ENCODE assay signal across 8 mouse cellular contexts in the genomic region with DNA sequence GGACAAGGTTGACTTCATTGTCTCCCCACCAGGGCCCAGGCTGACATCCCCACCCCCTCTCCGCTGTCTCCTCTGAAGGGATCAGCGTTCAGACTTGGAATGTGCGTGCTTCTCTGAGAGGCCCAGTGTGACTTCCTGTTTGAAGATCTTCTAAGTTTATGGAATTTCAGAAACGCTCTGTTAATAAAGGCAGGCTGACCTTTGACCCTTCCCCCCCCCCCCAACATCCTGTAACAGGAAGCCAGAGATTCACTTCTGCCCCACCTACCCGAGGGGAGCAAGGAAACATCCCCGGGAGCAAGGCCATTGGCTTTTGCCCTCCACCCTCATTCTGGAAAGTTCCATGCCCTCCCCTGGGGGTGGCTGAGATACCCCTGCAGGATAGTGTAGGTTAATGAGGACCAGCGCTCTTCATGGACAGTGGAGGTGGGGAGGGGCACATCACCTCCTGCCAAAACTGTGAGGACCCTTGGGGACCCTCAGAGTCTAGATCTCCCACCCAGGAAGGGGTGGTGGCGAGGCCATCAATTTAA. TPM values are rescaled to one million over a fixed set of nuclear protein-coding genes. Genes with fewer than 3 reads are reported as not detected.
DNase-seq lines count a peak whose midpoint lies in the region; ATAC-seq lines count a peak whose summit lies in the region.

No protein-coding gene starts in this region.

- H3K36me3 ChIP-seq in embryonic facial prominence, embryonic 12.5 days = no peaks in the 10 kb centered on the region
- H3K36me3 ChIP-seq in hindbrain, embryonic 16.5 days (ENCODE audit: control insufficient read depth, insufficient read depth, low read length) = no peaks in the 10 kb centered on the region
- H3K36me3 ChIP-seq in liver, embryonic 16.5 days (ENCODE audit: control insufficient read depth, insufficient read depth) = no peaks in the 10 kb centered on the region

- peaks cover 24% of the 10 kb centered on the region for H3K4me1 ChIP-seq in embryonic facial prominence, embryonic 12.5 days
- H3K4me1 ChIP-seq in hindbrain, embryonic 16.5 days (ENCODE audit: control insufficient read depth, insufficient read depth, low read depth, low read length) = peaks cover 18% of the 10 kb centered on the region
- H3K4me1 ChIP-seq in liver, embryonic 16.5 days (ENCODE audit: control insufficient read depth, low read depth, low read length) = no peaks in the 10 kb centered on the region

- no peaks in the 10 kb centered on the region for H3K27me3 ChIP-seq in embryonic facial prominence, embryonic 12.5 days
- H3K27me3 ChIP-seq in hindbrain, embryonic 16.5 days (replicated peaks; ENCODE audit: control insufficient read depth, insufficient read depth, low read length) = no peaks in the 10 kb centered on the region; the same call in none of the 2 replicates
- no peaks in the 10 kb centered on the region for H3K27me3 ChIP-seq in liver, embryonic 16.5 days (ENCODE audit: control insufficient read depth, insufficient read depth, low read depth, low read length)

- H3K4me2 ChIP-seq in embryonic facial prominence, embryonic 12.5 days (replicated peaks) = no peak overlapping the region
- peak overlapping the region; percentile 34 for H3K4me2 ChIP-seq in hindbrain, embryonic 16.5 days (ENCODE audit: low read length)
- no peak overlapping the region for H3K4me2 ChIP-seq in liver, embryonic 16.5 days (ENCODE audit: low read depth, low read length)

- no peaks in the 10 kb centered on the region for H3K9me3 ChIP-seq in embryonic facial prominence, embryonic 12.5 days
- H3K9me3 ChIP-seq in hindbrain, embryonic 16.5 days (ENCODE audit: control insufficient read depth, low read length) = no peaks in the 10 kb centered on the region
- H3K9me3 ChIP-seq in liver, embryonic 16.5 days (replicated peaks; ENCODE audit: control insufficient read depth, low read length) = no peaks in the 10 kb centered on the region

- WGBS in embryonic facial prominence, embryonic 12.5 days = 34% methylated on average over 8 of the region's 8 CpGs
- WGBS in hindbrain, embryonic 16.5 days = 46% methylated on average over 8 of the region's 8 CpGs
- WGBS in liver, embryonic 16.5 days (ENCODE audit: insufficient replicate concordance) = 43% methylated on average over 8 of the region's 8 CpGs

- ATAC-seq in embryonic facial prominence, embryonic 12.5 days (ENCODE audit: insufficient number of reproducible peaks, insufficient read depth, low FRiP score, low TSS enrichment) = no peak
- ATAC-seq in hindbrain, embryonic 16.5 days = peak; percentile 31
- ATAC-seq in liver, embryonic 16.5 days (ENCODE audit: low read depth) = 0 out of 2 replicates have a peak, but pooled peaks have one; percentile 19
- ATAC-seq in megakaryocyte-erythroid progenitor cell, adult 5-6 weeks (replicated peaks; ENCODE audit: low FRiP score, low TSS enrichment, poor library complexity, severe bottlenecking) = no peak

- intact Hi-C loops in gastrocnemius, postnatal 14 days (cut with DNase I; ENCODE audit: low total_unique reads) = no loop called here

- peak overlapping the region; percentile 26 for H3K27ac ChIP-seq in embryonic facial prominence, embryonic 12.5 days
- H3K27ac ChIP-seq in hindbrain, embryonic 16.5 days (ENCODE audit: low read depth, low read length) = peak overlapping the region; percentile 65
- H3K27ac ChIP-seq in liver, embryonic 16.5 days (ENCODE audit: low read length) = no peak overlapping the region

- no peak overlapping the region for H3K9ac ChIP-seq in embryonic facial prominence, embryonic 12.5 days
- no peak overlapping the region for H3K9ac ChIP-seq in hindbrain, embryonic 16.5 days (ENCODE audit: low read depth, low read length)
- H3K9ac ChIP-seq in liver, embryonic 16.5 days (ENCODE audit: low read depth, low read length) = no peak overlapping the region

- DNase-seq in MN1 (ENCODE audit: low spot score) = peak; percentile 12
- DNase-seq in gastrocnemius, postnatal 14 days = no peak
- no peak for DNase-seq in gastrocnemius, adult 18-20 months (ENCODE audit: low spot score)
- no peak for DNase-seq in spleen, postnatal 4 days (ENCODE audit: low spot score in 2 of 2)

- H3K4me3 ChIP-seq in embryonic facial prominence, embryonic 12.5 days = no peak overlapping the region
- H3K4me3 ChIP-seq in hindbrain, embryonic 16.5 days (ENCODE audit: low read length) = no peak overlapping the region
- no peak overlapping the region for H3K4me3 ChIP-seq in liver, embryonic 16.5 days (ENCODE audit: low read depth, low read length)

RNA-seq across cellular contexts. Expression of a gene that starts 57.4 kb away (rescaled TPM):
- 66.7 and 66.8 TPM in 2 replicates for polyA plus RNA-seq in embryonic facial prominence, embryonic 12.5 days (2016; fragmentation: Nextera tagmentation; extraction: Ambion mirVana)
- 43.8 and 47.4 TPM in 2 replicates for polyA plus RNA-seq in hindbrain, embryonic 16.5 days (2015; fragmentation: Nextera tagmentation; extraction: Ambion mirVana)
- 22.2 and 22.4 TPM in 2 replicates for polyA plus RNA-seq in liver, embryonic 16.5 days (2015; fragmentation: Nextera tagmentation; extraction: Ambion mirVana)
- total RNA-seq in megakaryocyte-erythroid progenitor cell, adult 5-6 weeks (2014; fragmentation: Nextera tagmentation) = 70.9 and 89.0 TPM in 2 replicates
- total RNA-seq in megakaryocyte-erythroid progenitor cell, adult 5-6 weeks (2017) = 87.0 and 91.8 TPM in 2 replicates
- 10 to 100 TPM; 17.5 to 20.9 TPM for total RNA-seq in gastrocnemius, postnatal 14 days (2021)
- total RNA-seq in gastrocnemius, adult 18-20 months (2021) = 10 to 100 TPM; 16.8 to 18.1 TPM

Comparison
In these comparisons a context has a peak if more than half of its experiments do, and no peak if none do; other contexts are left out.
1. ATAC-seq: peak in hindbrain, embryonic 16.5 days (single experiment) and liver, embryonic 16.5 days (single experiment); none in embryonic facial prominence, embryonic 12.5 days (single experiment) and megakaryocyte-erythroid progenitor cell, adult 5-6 weeks (single experiment).